Mouse (Mus musculus): ENCODE measurements at regions not wholly inside any gene's neighbourhood (a gene's known extent, or its start where the extent isn't known, plus 50 kb on each side); places are given as distances from the start of the nearest gene placed in this dataset.
"Not testable (repeated sequence)": the region's sequence is repeated elsewhere in the genome, so short reads cannot be mapped to it uniquely, and the experiment has no call there.

GRCm38 (mm10) chr4:45625633-45626032 lies 93.4 kb upstream of the Shb start:
- H3K4me3 ChIP-seq (ENCODE audit: low read depth, low read length), result no peak overlapping the region
- ATAC-seq (ENCODE audit: low FRiP score) (no peak), DNase-seq (ENCODE audit: low spot score) (no peak)
- H3K9ac ChIP-seq (replicated peaks; ENCODE audit: low read length, poor library complexity, severe bottlenecking), result no peak overlapping the region
- H3K9me3 ChIP-seq (ENCODE audit: low read length), result no peaks in the 10 kb centered on the region
- TF ChIP-seq CTCF (IDR thresholded peaks at IDR 0.05), result no peak
- no peak overlapping the region for H3K4me2 ChIP-seq (ENCODE audit: low read depth, low read length, poor library complexity, severe bottlenecking)
- no peaks in the 10 kb centered on the region; the same call in 1 of the 2 replicates for H3K27me3 ChIP-seq (ENCODE audit: insufficient read depth, low read length)
- no peaks in the 10 kb centered on the region for H3K4me1 ChIP-seq (ENCODE audit: insufficient read depth, low read length)
- H3K27ac ChIP-seq (ENCODE audit: low read depth, low read length), result no peak overlapping the region
- 59% methylated on average over 7 of the region's 7 CpGs for WGBS
- no peaks in the 10 kb centered on the region for H3K36me3 ChIP-seq (ENCODE audit: insufficient read depth, low read length)

DNA sequence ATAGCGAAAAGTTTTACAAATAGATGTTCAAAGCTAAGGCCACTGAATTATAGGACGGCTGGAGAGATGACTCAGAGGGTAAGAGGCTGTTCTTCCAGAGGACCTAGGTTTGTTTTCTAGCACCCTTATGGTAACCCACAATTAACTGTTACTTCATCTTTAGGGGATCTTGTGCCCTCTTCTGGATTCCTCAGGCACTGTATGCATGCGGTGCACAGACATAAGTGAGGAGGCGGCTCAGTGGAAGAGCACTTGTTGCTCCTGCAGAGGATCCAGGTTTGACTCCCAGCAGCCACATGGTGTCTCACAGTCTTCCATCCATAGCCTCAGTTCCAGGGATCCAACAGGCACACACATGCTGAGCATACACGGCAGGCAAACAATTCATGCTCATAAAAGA lies 89.7 kb upstream of the Shb start:
- H3K9ac ChIP-seq (replicated peaks; ENCODE audit: low read length, poor library complexity, severe bottlenecking), result no peak overlapping the region
- TF ChIP-seq CTCF (IDR thresholded peaks at IDR 0.05), result 0 out of 2 replicates have a peak, but pooled peaks have one; percentile 9
- DNase-seq (ENCODE audit: low spot score), result no peak
- no peak overlapping the region for H3K4me3 ChIP-seq (ENCODE audit: low read depth, low read length)
- no peak overlapping the region for H3K4me2 ChIP-seq (ENCODE audit: low read depth, low read length, poor library complexity, severe bottlenecking)
- no peak for ATAC-seq (ENCODE audit: low FRiP score)
- 92% methylated on average over 5 of the region's 5 CpGs for WGBS
- H3K36me3 ChIP-seq (ENCODE audit: insufficient read depth, low read length), result no peaks in the 10 kb centered on the region
- H3K27me3 ChIP-seq (ENCODE audit: insufficient read depth, low read length), result no peaks in the 10 kb centered on the region
- peaks cover 2% of the 10 kb centered on the region for H3K4me1 ChIP-seq (ENCODE audit: insufficient read depth, low read length)
- no peaks in the 10 kb centered on the region for H3K9me3 ChIP-seq (ENCODE audit: low read length)
- no peak overlapping the region for H3K27ac ChIP-seq (ENCODE audit: low read depth, low read length)

- TF ChIP-seq CTCF (IDR thresholded peaks at IDR 0.05), result no peak
- WGBS, result 27% methylated on average over 3 of the region's 3 CpGs
- no peak for DNase-seq (ENCODE audit: low spot score)
- no peaks in the 10 kb centered on the region for H3K36me3 ChIP-seq (ENCODE audit: insufficient read depth, low read length)
- no peak overlapping the region for H3K9ac ChIP-seq (replicated peaks; ENCODE audit: low read length, poor library complexity, severe bottlenecking)
- H3K4me3 ChIP-seq (ENCODE audit: low read depth, low read length), result no peak overlapping the region
- H3K4me1 ChIP-seq (ENCODE audit: insufficient read depth, low read length), result peaks cover 11% of the 10 kb centered on the region
- ATAC-seq (ENCODE audit: low FRiP score), result no peak
- no peaks in the 10 kb centered on the region for H3K9me3 ChIP-seq (ENCODE audit: low read length)
- no peak overlapping the region for H3K4me2 ChIP-seq (ENCODE audit: low read depth, low read length, poor library complexity, severe bottlenecking)
- H3K27me3 ChIP-seq (ENCODE audit: insufficient read depth, low read length), result no peaks in the 10 kb centered on the region
- H3K27ac ChIP-seq (ENCODE audit: low read depth, low read length), result no peak overlapping the region
Measured at GRCm38 (mm10) chr4:45617126-45617525, 84.9 kb upstream of the Shb start.

GRCm38 (mm10) chr4:45613498-45613897 lies 81.2 kb upstream of the Shb start:
- H3K9ac ChIP-seq (replicated peaks; ENCODE audit: low read length, poor library complexity, severe bottlenecking); H3K36me3 ChIP-seq (ENCODE audit: insufficient read depth, low read length); H3K4me2 ChIP-seq (ENCODE audit: low read depth, low read length, poor library complexity, severe bottlenecking); H3K9me3 ChIP-seq (ENCODE audit: low read length); H3K27me3 ChIP-seq (ENCODE audit: insufficient read depth, low read length); ATAC-seq (ENCODE audit: low FRiP score); H3K4me3 ChIP-seq (ENCODE audit: low read depth, low read length); H3K27ac ChIP-seq (ENCODE audit: low read depth, low read length); DNase-seq (ENCODE audit: low spot score): not testable (repeated sequence)
- H3K4me1 ChIP-seq (ENCODE audit: insufficient read depth, low read length), result peaks cover 11% of the 10 kb centered on the region
- 71% methylated on average over 3 of the region's 3 CpGs for WGBS

- Histone ChIP-seq H3K4me3 (ENCODE audit: low read depth, low read length) (no peak overlapping the region), H3K9ac (replicated peaks; ENCODE audit: low read length, poor library complexity, severe bottlenecking) (no peak overlapping the region), H3K4me2 (ENCODE audit: low read depth, low read length, poor library complexity, severe bottlenecking) (no peak overlapping the region), H3K9me3 (ENCODE audit: low read length) (no peaks in the 10 kb centered on the region), H3K4me1 (ENCODE audit: insufficient read depth, low read length) (peaks cover 10% of the 10 kb centered on the region), H3K36me3 (ENCODE audit: insufficient read depth, low read length) (no peaks in the 10 kb centered on the region), H3K27me3 (ENCODE audit: insufficient read depth, low read length) (no peaks in the 10 kb centered on the region), H3K27ac (ENCODE audit: low read depth, low read length) (no peak overlapping the region)
- WGBS, result 43% methylated on average over 5 of the region's 5 CpGs
- TF ChIP-seq CTCF (IDR thresholded peaks at IDR 0.05), result peak; percentile 48; the same call in 1 of the 2 replicates
- no peak for ATAC-seq (ENCODE audit: low FRiP score)
- no peak for DNase-seq (ENCODE audit: low spot score)
Measured at GRCm38 (mm10) chr4:45612132-45612531, 79.9 kb upstream of the Shb start.

- Histone ChIP-seq H3K9me3 (ENCODE audit: low read length) (no peaks in the 10 kb centered on the region), H3K4me2 (ENCODE audit: low read depth, low read length, poor library complexity, severe bottlenecking) (no peak overlapping the region), H3K27ac (ENCODE audit: low read depth, low read length) (no peak overlapping the region), H3K9ac (replicated peaks; ENCODE audit: low read length, poor library complexity, severe bottlenecking) (no peak overlapping the region), H3K36me3 (ENCODE audit: insufficient read depth, low read length) (no peaks in the 10 kb centered on the region), H3K4me1 (ENCODE audit: insufficient read depth, low read length) (0 out of 2 replicates have a peak, but pooled peaks cover 2% of the 10 kb centered on the region), H3K4me3 (ENCODE audit: low read depth, low read length) (no peak overlapping the region), H3K27me3 (ENCODE audit: insufficient read depth, low read length) (no peaks in the 10 kb centered on the region)
- no peak for TF ChIP-seq CTCF (IDR thresholded peaks at IDR 0.05)
- no peak for ATAC-seq (ENCODE audit: low FRiP score)
- DNase-seq (ENCODE audit: low spot score), result no peak
- 93% methylated on average over 5 of the region's 5 CpGs for WGBS
Measured at GRCm38 (mm10) chr4:45610937-45611336, 78.7 kb upstream of the Shb start.

All from midbrain, postnatal 0 days (tissue).